ENCODE assay signal across 8 mouse cellular contexts in genomic region chr6:12315070-12315909, GRCm38 (mm10).
DNase-seq lines count a peak whose midpoint lies in the region; ATAC-seq and TF ChIP-seq lines count a peak whose summit lies in the region.

No protein-coding gene starts in this region.

- H3K9me3 ChIP-seq in ES-E14 (ENCODE audit: control insufficient read depth, insufficient read depth, low read depth, low read length), result no peaks in the 10 kb centered on the region

- no peaks in the 10 kb centered on the region for H3K4me1 ChIP-seq in ES-E14 (ENCODE audit: control insufficient read depth in 2 of 2, insufficient read depth in 2 of 2, low read length in 2 of 2, poor library complexity in 1 of 2)
- H3K4me1 ChIP-seq in thymus, adult 2 months (replicated peaks; ENCODE audit: control insufficient read depth, insufficient read depth, low read length), result no peaks in the 10 kb centered on the region

- peak; percentile 26 for DNase-seq in kidney, adult 9 months
- DNase-seq in kidney, adult 18-20 months, result no peak
- DNase-seq in ES-E14 (ENCODE audit: low read depth, low spot score), result peak; percentile 4
- DNase-seq in embryo, embryonic 10.5 days (ENCODE audit: low spot score), result peak; percentile 64
- DNase-seq in layer of hippocampus, adult 9-10 months (ENCODE audit: low spot score), result peak; percentile 36
- DNase-seq in thymus, adult 2 months, result peak; percentile 11
- DNase-seq in lung, adult 18-20 months, result no peak

- no peak overlapping the region for H3K27ac ChIP-seq in ES-E14 (ENCODE audit: insufficient read depth, low read depth, low read length, poor library complexity, severe bottlenecking)
- H3K27ac ChIP-seq in thymus, adult 2 months (ENCODE audit: control insufficient read depth, insufficient read depth, low read length), result no peak overlapping the region

- H3K4me3 ChIP-seq in ES-E14 (ENCODE audit: insufficient read depth in 1 of 2, low read depth in 1 of 2, low read length in 2 of 2, poor library complexity in 1 of 2, severe bottlenecking in 1 of 2), result no peak overlapping the region
- no peak overlapping the region for H3K4me3 ChIP-seq in thymus, adult 2 months (ENCODE audit: control insufficient read depth, insufficient read depth, low read length)

- 23% methylated on average over 7 of the region's 7 CpGs for WGBS in thymus, adult 2 months

- in situ Hi-C loops in ES-E14 (cut with MboI; ENCODE audit: low sequenced_read_pairs in 2 of 2, unreplicated experiment in 2 of 2), result no loop called here

- H3K36me3 ChIP-seq in ES-E14 (ENCODE audit: control insufficient read depth, insufficient read depth, low read length, poor library complexity, severe bottlenecking), result no peaks in the 10 kb centered on the region
- H3K36me3 ChIP-seq in thymus, adult 2 months (ENCODE audit: control insufficient read depth, insufficient read depth, low read length), result no peaks in the 10 kb centered on the region

- ATAC-seq in monocyte, adult 5-6 weeks (replicated peaks; ENCODE audit: insufficient number of reproducible peaks, low FRiP score, low TSS enrichment, poor library complexity, severe bottlenecking), result no peak

- no peak for TF ChIP-seq POLR2A in thymus, adult 2 months (IDR thresholded peaks at IDR 0.05; ENCODE audit: control insufficient read depth, extremely low read depth, insufficient read depth, low read length, poor library complexity)

- H3K9ac ChIP-seq in ES-E14 (ENCODE audit: insufficient read depth, low read depth, low read length, poor library complexity, severe bottlenecking), result no peak overlapping the region

- no peak for TF ChIP-seq CTCF in thymus, adult 2 months (IDR thresholded peaks at IDR 0.05; ENCODE audit: borderline replicate concordance, control insufficient read depth, extremely low read depth, insufficient read depth, low read length, poor library complexity)

- no peaks in the 10 kb centered on the region for H3K27me3 ChIP-seq in thymus, adult 2 months (ENCODE audit: control insufficient read depth, insufficient read depth, low read length)

TF ChIP-seq in ES-E14, 5 proteins besides CTCF, POLR2A, EP300 and RAD21:
- TF ChIP-seq MAFK (IDR thresholded peaks at IDR 0.05; ENCODE audit: insufficient read depth, low read depth, low read length) (no peak), ZC3H11A (IDR thresholded peaks at IDR 0.05; ENCODE audit: borderline replicate concordance, low read depth, low read length) (0 out of 2 replicates have a peak, but pooled peaks have one; percentile 53)

Comparison
In these comparisons a context has a peak if more than half of its experiments do, and no peak if none do; other contexts are left out.
1. DNase-seq: peak in kidney, adult 9 months (single experiment), ES-E14 (single experiment), embryo, embryonic 10.5 days (single experiment), layer of hippocampus, adult 9-10 months (single experiment) and thymus, adult 2 months (single experiment); none in kidney, adult 18-20 months (single experiment) and lung, adult 18-20 months (0 of 2).